Mouse (Mus musculus) right cerebral cortex, postnatal 36 days (tissue): ENCODE measurements around the gene Tmem39b.
"Not testable (repeated sequence)": the region's sequence is repeated elsewhere in the genome, so short reads cannot be mapped to it uniquely, and the experiment has no call there.

Experiments
- DNase-seq, 2 experiments: peaks; one replicate each; pipeline ENCODE4 v3.0.0; 2022; ENCODE audit warnings: low spot score in 2 of 2, mixed read lengths in 1 of 2

Gene Tmem39b

GRCm38 (mm10) chr4:129696158-129696985, at the start of gene Tmem39b:
Tmem39b (minus strand) TSS chr4:129696838.
- DNase-seq = peak; percentile 85 to 86

GRCm38 (mm10) chr4:129746106-129746505, 49.5 kb upstream of the Tmem39b start:
- DNase-seq = no peak

GRCm38 (mm10) chr4:129743494-129743893, 46.9 kb upstream of the Tmem39b start:
- DNase-seq = no peak

GRCm38 (mm10) chr4:129743010-129743390, 46.4 kb upstream of the Tmem39b start:
- DNase-seq = peak in 1 of 2 experiments; percentile 14

GRCm38 (mm10) chr4:129742232-129743009, 45.8 kb upstream of the Tmem39b start, which contains the start of gene Khdrbs1:
Khdrbs1 (minus strand) TSS chr4:129742303.
- DNase-seq = peak; percentile 91 to 94

- no peak for DNase-seq
These were observed 45.3 kb upstream of the Tmem39b start for GRCm38 (mm10) chr4:129741974-129742231.

- peak; percentile 22 to 24 for DNase-seq
These were observed 44.8 kb upstream of the Tmem39b start for GRCm38 (mm10) chr4:129741251-129741973.

- no peak for DNase-seq
These were observed 42.5 kb upstream of the Tmem39b start for GRCm38 (mm10) chr4:129739111-129739645.

GRCm38 (mm10) chr4:129736173-129736572, 39.5 kb upstream of the Tmem39b start:
- DNase-seq = no peak

GRCm38 (mm10) chr4:129735485-129735884, 38.8 kb upstream of the Tmem39b start:
- DNase-seq = not testable (repeated sequence)

GRCm38 (mm10) chr4:129731423-129731822, 34.8 kb upstream of the Tmem39b start:
- DNase-seq = no peak

- DNase-seq = no peak
These were observed 19.7 kb upstream of the Tmem39b start for GRCm38 (mm10) chr4:129716310-129716709.

GRCm38 (mm10) chr4:129709486-129710129, 13.0 kb upstream of the Tmem39b start:
- DNase-seq = no peak

- no peak for DNase-seq
These were observed 10.1 kb upstream of the Tmem39b start for GRCm38 (mm10) chr4:129706750-129707149.

GRCm38 (mm10) chr4:129702454-129702853, 5.8 kb upstream of the Tmem39b start:
- DNase-seq = peak; percentile 81 to 83

- peak; percentile 78 to 83 for DNase-seq
These were observed 5.1 kb upstream of the Tmem39b start for GRCm38 (mm10) chr4:129701503-129702377.

GRCm38 (mm10) chr4:129700661-129701060, 4.0 kb upstream of the Tmem39b start:
- not testable (repeated sequence) for DNase-seq

GRCm38 (mm10) chr4:129700216-129700615, 3.6 kb upstream of the Tmem39b start:
- no peak for DNase-seq

GRCm38 (mm10) chr4:129697191-129697590, 553 bp upstream of the Tmem39b start:
- DNase-seq = no peak

GRCm38 (mm10) chr4:129695815-129696157, 852 bp downstream of the Tmem39b start:
- no peak for DNase-seq

- DNase-seq = no peak
These were observed 12.1 kb downstream of the Tmem39b start for GRCm38 (mm10) chr4:129684531-129684930.
